Mouse (Mus musculus): ENCODE results near the gene Kcnk13.

DNA sequence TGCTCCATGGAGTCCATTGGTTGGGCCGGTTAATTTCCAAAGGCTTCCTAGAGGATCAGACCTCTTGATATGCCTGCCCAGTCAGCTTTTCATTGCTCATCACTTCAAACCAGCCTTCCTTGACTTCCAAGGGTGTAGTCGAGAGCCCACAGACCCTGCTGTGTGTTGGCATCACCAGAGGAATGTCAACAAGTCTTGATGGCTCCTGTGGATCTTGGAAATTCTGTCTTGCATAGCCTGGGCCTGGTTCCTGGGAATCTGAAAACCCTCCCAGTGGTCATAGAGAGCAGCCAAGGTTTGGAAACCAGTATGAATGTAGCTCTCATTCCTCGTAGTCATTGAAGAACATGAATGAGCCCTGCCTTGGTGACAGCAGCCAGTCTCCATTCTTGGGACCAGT is 36.9 kb downstream of the Kcnk13 start:
- no peak for TF ChIP-seq ZC3H11A (IDR thresholded peaks at IDR 0.05; ENCODE audit: borderline replicate concordance, low read depth, low read length)
- TF ChIP-seq CHD2 (IDR thresholded peaks at IDR 0.05; ENCODE audit: low read depth, low read length), result no peak
- TF ChIP-seq HCFC1 (IDR thresholded peaks at IDR 0.05; ENCODE audit: borderline replicate concordance, insufficient read depth, low read length), result no peak
- TF ChIP-seq ZNF384 (IDR thresholded peaks at IDR 0.05; ENCODE audit: low read depth, low read length), result no peak
- no peak for TF ChIP-seq MAFK (IDR thresholded peaks at IDR 0.05; ENCODE audit: insufficient read depth, low read depth, low read length)
